8 mouse cellular contexts compared by ENCODE assay signal in the genomic region with DNA sequence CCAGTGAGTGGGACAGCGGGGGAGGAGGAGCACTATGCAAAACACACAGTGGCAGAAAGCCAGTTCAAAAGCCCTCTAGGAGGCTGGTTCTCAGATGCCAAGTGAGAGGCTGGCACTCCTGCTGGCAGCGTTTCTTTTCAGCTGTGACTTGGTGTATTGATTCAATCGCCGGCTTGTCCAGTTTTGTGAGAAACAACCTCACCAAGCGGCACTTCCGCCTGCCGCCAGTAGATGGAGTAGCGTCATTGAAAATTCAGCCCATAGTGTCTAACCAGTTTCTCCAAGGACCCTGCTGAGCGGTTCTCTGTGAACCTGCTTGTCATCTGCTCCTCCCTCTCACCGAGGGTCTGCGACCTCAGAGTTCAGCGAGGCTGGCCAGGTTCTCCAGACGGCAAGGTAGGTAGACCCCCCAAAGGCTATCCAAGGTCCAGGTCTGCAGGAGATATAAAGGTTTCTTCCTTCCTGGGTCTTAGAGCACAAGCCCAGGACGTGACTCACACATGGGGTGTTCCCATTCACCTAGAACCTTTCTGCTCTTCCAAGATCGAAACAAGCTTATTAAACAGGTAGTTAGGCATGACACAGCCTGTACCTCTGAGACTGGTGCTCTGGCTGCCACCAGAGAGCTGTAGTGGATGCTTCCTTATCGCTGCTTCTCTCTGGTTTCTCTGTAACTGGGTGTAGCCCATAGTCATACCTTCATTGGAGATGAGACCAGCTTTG. TPM values are rescaled to one million over a fixed set of nuclear protein-coding genes. Genes with fewer than 3 reads are reported as not detected.
DNase-seq lines count a peak whose midpoint lies in the region; ATAC-seq lines count a peak whose summit lies in the region.

No protein-coding gene starts in this region.

- no peaks in the 10 kb centered on the region for H3K9me3 ChIP-seq in midbrain, embryonic 10.5 days (replicated peaks)

- no peaks in the 10 kb centered on the region for H3K36me3 ChIP-seq in midbrain, embryonic 10.5 days

- peak overlapping the region; percentile 36 for H3K4me3 ChIP-seq in midbrain, embryonic 10.5 days

- 0 out of 2 replicates have a peak overlapping the region, but pooled peaks have one; percentile 23 for H3K27ac ChIP-seq in midbrain, embryonic 10.5 days (replicated peaks)

- 11% methylated on average over 16 of the region's 16 CpGs for WGBS in midbrain, embryonic 10.5 days

- H3K27me3 ChIP-seq in midbrain, embryonic 10.5 days (ENCODE audit: low read depth, poor library complexity, severe bottlenecking) = peaks cover 58% of the 10 kb centered on the region

- intact Hi-C loops in left cerebral cortex, postnatal 25 days (cut with DNase I) = loop anchor here (1.0 to 10.0 kb wide), 3 partner anchors 380 to 758 kb away; no protein-coding TSS in a partner anchor

- peak; percentile 58 for ATAC-seq in inflammation-experienced regulatory T-cells, adult 6 months

- peak; percentile 88 to 98 for DNase-seq in adrenal gland, adult (ENCODE audit: inconsistent age in 2 of 2, low spot score in 1 of 2)
- DNase-seq in embryo, embryonic 10 days (ENCODE audit: low spot score) = peak; percentile 94
- peak; percentile 56 for DNase-seq in gastrocnemius, postnatal 25 days
- DNase-seq in left cerebral cortex, postnatal 25 days (ENCODE audit: low spot score in 2 of 2) = peak; percentile 93 to 95
- DNase-seq in midbrain, embryonic 10.5 days (ENCODE audit: low spot score) = peak; percentile 89
- peak; percentile 92 for DNase-seq in right cerebral cortex, postnatal 4 days
- peak; percentile 75 for DNase-seq in yolk sac, embryonic 10.5 days (ENCODE audit: low spot score)

- peaks cover 41% of the 10 kb centered on the region for H3K4me1 ChIP-seq in midbrain, embryonic 10.5 days

RNA-seq across cellular contexts. Expression of gene Fam43a, which starts 2.4 kb away (rescaled TPM):
- 1 to 10 TPM; 6.7 to 8.1 TPM for total RNA-seq in gastrocnemius, postnatal 25 days (2021)
- under 1 TPM; 0.50 to 0.88 (median 0.71) TPM for polyA plus RNA-seq in inflammation-experienced regulatory T-cells, adult 6 months (2017; shearing (Covaris generic))
- total RNA-seq in left cerebral cortex, postnatal 25 days (2021) = 10 to 100 TPM; 11.8 to 14.2 TPM
- 11.4 TPM in 2 replicates for polyA plus RNA-seq in midbrain, embryonic 10.5 days (2016; fragmentation: Nextera tagmentation; extraction: Ambion mirVana)

RNA-seq across cellular contexts. Expression of gene Lsg1, which starts 9.7 kb away (rescaled TPM):
- total RNA-seq in gastrocnemius, postnatal 25 days (2021) = 10 to 100 TPM; 16.3 to 17.5 TPM
- polyA plus RNA-seq in inflammation-experienced regulatory T-cells, adult 6 months (2017; shearing (Covaris generic)) = 10 to 100 TPM; 59.3 to 77.4 (median 74.7) TPM
- total RNA-seq in left cerebral cortex, postnatal 25 days (2021) = 10 to 100 TPM; 16.6 to 17.9 TPM
- polyA plus RNA-seq in midbrain, embryonic 10.5 days (2016; fragmentation: Nextera tagmentation; extraction: Ambion mirVana) = 82.3 and 86.2 TPM in 2 replicates

RNA-seq across cellular contexts. Expression of gene Tmem44, which starts 46.5 kb away (rescaled TPM):
- total RNA-seq in gastrocnemius, postnatal 25 days (2021) = 1 to 10 TPM; 2.3 to 2.5 TPM
- polyA plus RNA-seq in inflammation-experienced regulatory T-cells, adult 6 months (2017; shearing (Covaris generic)) = under 1 TPM; 0.17 to 0.81 (median 0.70) TPM
- 10 to 100 TPM; 66.5 to 73.7 TPM for total RNA-seq in left cerebral cortex, postnatal 25 days (2021)
- 21.6 and 33.2 TPM in 2 replicates for polyA plus RNA-seq in midbrain, embryonic 10.5 days (2016; fragmentation: Nextera tagmentation; extraction: Ambion mirVana)

Comparison
In these comparisons a context has a peak if more than half of its experiments do, and no peak if none do; other contexts are left out.
1. Peak in every context shown above with its lines: DNase-seq, ATAC-seq, H3K4me3 ChIP-seq and H3K27ac ChIP-seq.
2. RNA of gene Tmem44, which starts 46.5 kb away (total RNA-seq): 66.5 to 73.7 TPM in left cerebral cortex, postnatal 25 days; 2.3 to 2.5 TPM in gastrocnemius, postnatal 25 days; every median in the first group is over 10 times any median in the second.